Mouse (Mus musculus) thymus, postnatal 36 days (tissue): ENCODE measurements around the gene Tuba1c.
A peak's percentile ranks its signal among the peaks of the same experiment; 100 is the strongest.
"Not testable (repeated sequence)": the region's sequence is repeated elsewhere in the genome, so short reads cannot be mapped to it uniquely, and the experiment has no call there.

Experiments used
- DNase-seq, 2 experiments: peaks; one replicate each; pipeline ENCODE4 v3.0.0; 2022; ENCODE audit warnings: mixed read lengths in 2 of 2

The Tuba1c gene

DNA sequence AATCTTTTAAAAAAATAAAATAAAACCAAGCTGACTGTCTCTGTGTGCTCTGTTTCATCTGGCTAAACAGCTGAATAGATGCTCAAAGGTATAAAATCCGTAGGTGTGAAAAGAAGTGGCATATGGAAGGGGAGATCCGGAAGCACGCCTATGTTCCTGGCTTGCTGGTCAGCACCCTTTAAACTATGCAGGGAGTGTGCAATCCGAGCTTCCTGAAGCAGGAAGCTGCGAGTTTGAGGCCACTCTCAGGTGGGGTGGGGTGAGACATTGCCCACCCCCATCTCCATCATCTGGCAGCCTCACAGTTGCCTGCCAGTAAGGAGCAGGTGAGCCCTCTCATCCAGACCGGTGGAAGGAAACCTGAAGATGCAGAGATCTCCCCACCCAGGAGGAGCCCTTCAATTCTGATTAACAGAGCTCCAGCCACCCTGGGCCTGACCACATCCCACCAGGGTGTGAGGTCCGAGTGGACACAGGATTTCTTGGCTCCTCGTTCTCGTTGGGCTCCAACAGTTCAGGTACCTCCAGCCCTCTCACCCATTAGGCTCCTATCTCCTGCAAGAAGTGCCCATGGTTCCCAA is 44.4 kb downstream of the Tuba1c start, which contains the start of gene Troap:
Troap (plus strand) TSS at position 557 of the 581 bp plus-strand sequence.
- no peak for DNase-seq

DNA sequence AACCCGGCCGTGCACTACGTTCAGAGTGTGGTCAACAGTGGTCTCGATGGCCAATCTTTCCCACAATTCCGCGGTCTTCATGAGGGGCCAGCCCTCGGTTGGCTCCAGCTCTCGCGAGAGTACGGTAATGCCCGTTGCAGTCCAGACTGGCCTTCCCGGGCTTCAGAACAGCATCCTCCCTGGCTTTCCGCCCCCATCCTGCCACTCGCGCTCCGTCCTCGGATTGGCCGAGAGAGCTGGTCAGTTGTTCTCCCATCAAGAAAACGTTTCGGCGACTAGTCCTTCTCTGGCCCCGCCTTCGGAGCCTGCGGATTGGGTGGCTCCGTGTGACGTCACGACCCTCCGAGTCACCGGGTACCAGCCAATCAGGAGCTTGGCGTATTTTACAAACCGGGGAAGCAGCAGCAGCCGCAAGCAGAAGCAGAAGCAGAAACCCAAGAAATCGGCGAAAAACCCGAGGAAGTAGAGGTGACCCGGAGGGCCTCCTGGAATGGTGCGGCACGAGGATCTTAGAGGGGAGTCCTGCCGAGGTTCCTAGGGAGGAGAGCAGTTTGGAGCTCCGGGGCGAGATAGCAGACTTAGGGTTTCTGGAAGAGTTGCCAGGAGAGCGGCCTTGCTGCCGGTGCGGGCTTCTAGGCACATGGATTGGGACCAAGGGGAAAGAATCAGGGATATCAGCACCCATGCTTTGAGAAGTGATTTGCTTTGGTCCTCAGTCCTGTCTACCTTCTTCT is 45.1 kb downstream of the Tuba1c start:
- peak; percentile 94 to 96 for DNase-seq

DNA sequence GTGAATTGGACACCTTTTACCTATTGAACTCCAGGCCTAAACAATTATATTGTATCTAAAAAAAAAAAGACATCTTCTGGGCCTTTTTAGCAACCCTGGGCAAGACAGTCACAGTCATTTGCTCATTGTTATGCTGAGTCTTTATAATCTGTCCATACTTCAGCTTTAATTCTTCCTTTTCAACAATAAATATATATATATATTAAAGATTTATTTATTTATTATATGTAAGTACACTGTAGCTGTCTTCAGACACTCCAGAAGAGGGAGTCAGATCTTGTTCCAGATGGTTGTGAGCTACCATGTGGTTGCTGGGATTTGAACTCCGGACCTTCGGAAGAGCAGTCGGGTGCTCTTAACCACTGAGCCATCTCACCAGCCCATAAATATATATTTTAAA is 46.3 kb downstream of the Tuba1c start:
- not testable (repeated sequence) for DNase-seq

DNA sequence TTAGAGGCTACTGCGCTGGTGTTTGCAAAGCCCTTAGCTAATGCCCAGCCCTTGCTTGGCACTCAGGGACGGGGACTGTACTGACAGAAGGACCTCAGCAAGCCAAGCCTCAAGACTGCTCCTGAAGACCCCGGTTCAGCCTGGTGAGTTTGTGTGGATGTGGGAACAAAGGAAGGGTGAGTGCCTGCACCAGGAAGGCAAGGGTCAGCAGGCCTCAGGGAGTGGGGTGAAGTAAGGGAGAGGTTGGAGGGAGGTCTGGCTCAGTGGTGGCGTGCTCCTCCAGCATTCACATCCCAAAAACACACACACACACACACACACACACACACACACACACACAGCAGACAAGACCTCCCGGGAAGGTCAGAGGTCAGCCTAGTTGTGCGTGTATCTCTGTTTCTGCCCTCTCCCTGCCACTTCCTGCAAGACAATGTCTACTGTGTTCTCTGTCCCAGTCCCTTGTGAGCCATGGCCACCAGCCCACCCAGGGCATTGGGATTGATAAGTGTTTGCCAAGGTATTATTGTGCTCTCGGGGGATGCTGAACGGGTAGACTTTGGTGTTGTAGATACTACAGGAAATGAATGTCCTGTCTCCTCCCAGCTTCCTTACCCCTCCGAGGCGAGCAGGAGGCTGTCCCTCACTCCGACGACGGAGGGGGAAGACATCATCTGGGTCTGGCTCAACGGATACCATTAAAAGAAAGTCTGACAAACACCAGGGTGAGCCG is 48.7 kb downstream of the Tuba1c start:
- DNase-seq, result no peak

DNA sequence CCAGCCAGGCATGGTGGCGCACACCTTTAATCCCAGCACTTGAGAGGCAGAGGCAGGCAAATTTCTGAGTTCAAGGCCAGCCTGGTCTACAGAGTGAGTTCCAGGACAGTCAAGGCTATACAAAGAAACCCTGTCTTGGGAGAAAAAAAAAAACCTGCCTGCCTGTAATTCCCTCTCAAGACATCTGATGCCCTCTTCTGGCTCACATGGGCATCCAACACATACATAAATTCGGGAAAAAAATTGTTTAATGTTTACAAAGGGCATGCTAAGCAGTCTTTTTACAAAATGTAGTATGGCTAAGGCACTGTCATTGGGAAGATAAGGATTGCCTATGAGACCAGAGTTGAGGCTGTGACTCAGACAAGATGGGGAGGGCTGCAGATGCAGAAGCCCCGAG is 50.1 kb downstream of the Tuba1c start:
- no peak for DNase-seq

DNA sequence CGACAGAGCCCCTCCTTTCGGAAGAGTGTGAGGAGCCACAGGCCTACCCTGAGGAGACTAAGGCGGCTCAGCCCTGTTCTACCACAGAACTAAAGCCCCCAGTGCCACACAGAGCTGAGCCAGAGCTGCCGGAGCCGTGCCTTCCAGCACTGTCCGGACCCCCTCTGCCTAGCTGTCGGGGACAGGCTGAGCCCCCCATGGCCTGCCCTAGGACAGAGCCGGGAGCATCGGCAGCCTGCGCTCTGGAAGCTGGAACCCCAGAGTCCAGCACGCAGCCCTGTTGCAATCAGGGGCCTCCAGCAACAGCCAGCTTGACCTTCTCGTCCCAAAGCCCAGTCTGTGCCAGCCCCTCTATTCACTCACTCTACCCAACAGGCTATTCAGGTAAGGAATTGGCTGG is 52.6 kb downstream of the Tuba1c start:
- no peak for DNase-seq

DNA sequence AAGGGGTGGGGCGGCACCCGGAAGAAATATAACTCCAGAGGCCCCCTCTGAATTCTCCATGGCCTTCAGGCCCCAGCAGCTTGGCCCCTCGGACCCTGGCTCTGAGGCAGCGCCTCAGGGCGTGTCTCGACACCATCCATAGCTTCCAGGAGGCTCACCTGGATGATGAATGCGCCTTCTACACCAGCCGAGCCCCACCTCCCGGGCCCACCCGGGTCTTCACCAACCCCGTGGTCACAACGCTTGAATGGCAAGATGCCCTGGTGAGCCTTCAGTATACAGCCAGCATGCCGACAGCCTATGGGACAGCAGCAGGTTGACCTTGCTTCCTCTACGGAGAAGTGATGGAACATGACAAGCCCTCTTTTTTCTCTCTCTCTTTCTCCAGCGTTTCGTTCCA is 53.1 kb downstream of the Tuba1c start:
- DNase-seq, result no peak

DNA sequence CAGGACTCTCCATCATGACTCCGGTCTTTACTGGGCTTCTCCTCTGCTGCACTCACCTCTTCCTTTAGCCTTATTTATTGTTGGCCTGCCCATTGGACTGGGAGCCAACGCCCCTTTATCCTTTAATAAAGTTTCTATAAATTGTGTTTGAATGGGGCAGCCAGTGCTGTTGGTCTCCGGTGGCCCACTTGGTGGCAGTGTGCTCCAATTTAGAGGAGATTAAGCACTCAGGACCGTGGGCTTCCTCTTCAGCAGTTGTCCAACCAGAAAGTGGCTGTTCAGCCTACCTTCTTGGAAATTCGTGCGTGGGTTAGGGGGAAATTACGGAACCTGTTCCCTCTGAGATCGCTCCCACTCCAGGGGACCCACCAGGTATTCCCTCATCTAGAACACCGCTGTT is 53.6 kb downstream of the Tuba1c start:
- peak in 1 of 2 experiments; percentile 21 for DNase-seq

DNA sequence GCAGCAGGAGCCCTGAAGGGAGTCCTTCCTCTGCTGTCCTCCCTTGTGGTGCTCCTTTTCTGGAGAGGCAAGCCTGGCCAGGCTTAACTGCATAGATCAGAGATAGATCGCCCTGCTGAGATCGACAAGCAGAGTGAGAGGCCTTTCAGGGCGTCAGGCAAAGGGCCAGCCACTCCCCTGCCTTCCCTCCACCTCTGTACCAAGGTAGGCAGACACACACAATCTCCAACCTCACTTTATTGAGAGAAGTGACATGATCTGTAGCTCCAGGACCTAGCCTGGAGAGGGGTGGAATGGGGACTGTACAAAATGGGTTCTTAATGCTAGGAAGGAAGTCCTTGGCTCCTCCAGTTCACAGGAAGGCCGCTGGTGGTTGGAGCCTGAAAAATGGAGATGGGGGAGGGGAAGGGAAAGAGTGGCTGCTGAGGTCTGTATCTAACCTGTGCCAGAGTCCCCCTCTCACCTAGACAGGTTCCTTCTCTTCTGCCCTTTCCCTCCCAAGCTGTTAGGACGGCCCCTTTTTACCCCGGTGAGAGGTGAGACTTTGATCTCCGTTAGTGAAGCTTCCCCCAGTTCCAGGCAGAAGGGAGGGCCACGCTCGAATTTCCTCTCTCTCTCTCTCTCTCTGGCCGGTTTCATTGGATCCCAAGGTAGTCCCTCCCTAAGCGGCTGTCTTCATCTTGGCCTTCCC is 54.3 kb downstream of the Tuba1c start:
- DNase-seq, result no peak

DNA sequence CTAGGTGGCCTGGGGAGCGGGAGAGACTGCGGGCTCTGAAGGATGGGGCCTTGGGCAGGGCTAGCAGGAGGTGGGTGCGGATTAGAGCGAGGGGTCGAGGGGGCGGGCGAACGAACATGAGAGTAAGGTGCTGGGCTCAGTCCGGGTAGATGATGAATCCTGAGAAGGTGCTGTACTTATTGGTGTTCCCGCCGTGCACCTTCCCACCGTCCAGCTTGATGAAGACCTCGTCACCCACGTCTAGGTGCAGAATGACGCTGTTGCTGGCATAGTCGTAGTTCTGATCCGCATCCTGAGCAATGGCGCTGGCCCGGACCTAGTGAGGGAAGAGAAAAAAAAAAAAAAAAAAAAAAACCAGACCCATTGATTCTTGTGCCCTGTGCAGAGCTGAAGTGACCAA is 54.9 kb downstream of the Tuba1c start:
- no peak for DNase-seq

DNA sequence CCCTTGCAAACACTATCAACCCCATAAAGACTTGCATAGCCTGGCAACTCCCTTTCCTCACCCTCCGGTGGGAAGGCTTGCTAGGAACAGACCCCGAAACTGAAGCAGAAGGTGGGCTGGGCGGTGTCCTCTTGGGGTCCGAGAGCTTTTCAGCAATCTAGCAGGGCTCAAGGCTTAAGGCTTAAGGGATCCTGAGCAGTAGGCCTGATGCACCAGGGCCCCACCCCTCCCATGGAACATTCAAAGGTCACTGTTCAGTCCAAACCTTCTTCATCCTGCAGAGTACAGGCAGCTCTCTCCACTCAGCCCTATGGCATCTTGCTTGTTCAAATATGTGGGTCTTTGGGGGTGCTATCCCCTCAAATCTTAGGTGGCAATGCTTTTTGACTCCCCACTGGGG is 56.3 kb downstream of the Tuba1c start:
- DNase-seq, result no peak

DNA sequence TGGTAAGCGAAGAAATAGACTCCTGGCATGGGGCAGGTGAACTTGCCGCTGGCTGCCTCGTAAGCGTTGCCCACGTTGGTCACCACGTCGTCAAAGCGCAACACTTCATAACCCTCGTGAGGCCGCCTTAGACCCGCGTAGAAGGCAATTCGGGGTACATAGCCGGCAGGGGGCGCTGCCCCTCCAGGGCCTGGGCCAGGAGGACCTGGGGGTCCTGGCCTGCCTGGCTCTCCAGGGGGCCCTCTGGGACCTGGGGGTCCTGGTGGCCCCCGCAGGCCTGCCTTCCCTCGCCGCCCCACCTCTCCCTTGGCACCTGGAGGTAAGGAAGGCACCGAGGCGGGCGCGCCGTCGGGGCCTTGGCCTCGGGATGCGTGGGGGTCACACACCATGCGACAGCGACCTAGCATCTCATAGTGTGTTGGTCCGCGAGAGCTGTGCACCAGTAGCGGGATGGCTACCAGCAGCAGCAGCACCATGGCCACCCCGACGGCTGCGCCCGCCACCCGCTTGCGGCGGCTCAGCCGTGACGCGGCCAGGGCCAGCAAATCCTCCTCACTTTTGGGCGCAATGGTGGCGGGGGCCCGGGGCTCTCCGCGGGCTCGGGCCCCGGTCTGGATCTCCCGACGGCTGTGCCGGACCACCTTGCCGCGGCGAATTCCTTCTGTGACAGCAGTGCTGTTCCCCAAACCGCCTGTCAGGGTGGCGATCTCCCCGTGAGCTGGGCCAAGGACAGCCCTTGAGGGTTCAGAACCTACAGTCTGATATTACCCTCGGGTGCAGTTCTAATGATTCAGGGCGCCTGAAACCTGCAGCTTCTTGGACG is 57.8 kb downstream of the Tuba1c start, which contains the start of gene C1ql4:
C1ql4 (minus strand) TSS at position 565 of the 823 bp plus-strand sequence.
- DNase-seq, result peak; percentile 45 to 52
